Mouse (Mus musculus) stomach, embryonic 15.5 days (tissue): ENCODE measurements around the gene L3mbtl2. TPM values are rescaled to one million over a fixed set of nuclear protein-coding genes. Genes with fewer than 3 reads are reported as not detected.
A peak's percentile ranks its signal among the peaks of the same experiment; 100 is the strongest.

Source experiments
- ATAC-seq: fragments of 200-750 bp; cut with Nextera tagmentation; 2 replicates; pipeline ENCODE4 v1.8.0; 2017; ENCODE audit warnings: low read depth, moderate number of reproducible peaks, moderate TSS enrichment; ENCODE audit not compliant: insufficient read depth, low FRiP score
- H3K27ac ChIP-seq: fragments of 300-500 bp; sonication (generic); 2 replicates; pipeline ENCODE4 v1.5.1; 2015; ENCODE audit warnings: mild to moderate bottlenecking, inconsistent platforms
- H3K27me3 ChIP-seq: fragments of 300-500 bp; sonication (generic); replicated peaks from 2 replicates; pipeline ENCODE4 v1.6.1; 2015; ENCODE audit warnings: inconsistent platforms
- H3K36me3 ChIP-seq: fragments of 300-500 bp; sonication (generic); 2 replicates; pipeline ENCODE4 v1.6.1; 2015; ENCODE audit warnings: inconsistent platforms
- H3K4me1 ChIP-seq: fragments of 300-500 bp; sonication (generic); 2 replicates; pipeline ENCODE4 v1.6.1; 2015; ENCODE audit warnings: inconsistent platforms
- H3K4me2 ChIP-seq: fragments of 300-500 bp; sonication (generic); 2 replicates; pipeline ENCODE4 v1.6.1; 2015; ENCODE audit warnings: mild to moderate bottlenecking, inconsistent platforms
- H3K4me3 ChIP-seq: fragments of 300-500 bp; sonication (generic); replicated peaks from 2 replicates; pipeline ENCODE4 v1.5.1; 2015; ENCODE audit warnings: inconsistent platforms
- H3K9ac ChIP-seq: fragments of 300-500 bp; sonication (generic); 2 replicates; pipeline ENCODE4 v1.6.1; 2015; ENCODE audit warnings: inconsistent platforms
- H3K9me3 ChIP-seq: fragments of 300-500 bp; sonication (generic); 2 replicates; pipeline ENCODE4 v1.6.1; 2016; ENCODE audit warnings: inconsistent platforms
- WGBS: fragments of 180-500 bp; shearing (Covaris S2); methylation state at CpG from one replicate; pipeline ENCODE4 v1.1.7; 2015; 5-methylcytosine and 5-hydroxymethylcytosine counted together
- polyA plus RNA-seq: library from polyadenylated mRNA; unstranded; fragments of >200 nt; fragmentation: Nextera tagmentation; extraction: Ambion mirVana; gene quantifications from 2 replicates; pipeline ENCODE4 v1.2.1, GENCODE M21; 2015

The L3mbtl2 gene
- polyA plus RNA-seq, 1 experiment from 2014 or later = 19.7 TPM

GRCm38 (mm10) chr15:81710801-81711200, 47.1 kb downstream of the L3mbtl2 start:
- H3K4me1 ChIP-seq = no peaks in the 10 kb centered on the region
- H3K9ac ChIP-seq = no peak overlapping the region
- H3K27ac ChIP-seq = no peak overlapping the region
- peak; percentile 14; the same call in 1 of the 2 replicates for ATAC-seq
- no peak overlapping the region for H3K4me3 ChIP-seq
- WGBS = 71% methylated on average over 4 of the region's 4 CpGs
- no peaks in the 10 kb centered on the region for H3K9me3 ChIP-seq
- no peak overlapping the region for H3K4me2 ChIP-seq
- H3K27me3 ChIP-seq = no peaks in the 10 kb centered on the region
- H3K36me3 ChIP-seq = peaks cover 73% of the 10 kb centered on the region

- Histone ChIP-seq H3K9ac (no peak overlapping the region), H3K9me3 (no peaks in the 10 kb centered on the region), H3K4me3 (no peak overlapping the region), H3K36me3 (peaks cover 81% of the 10 kb centered on the region), H3K27ac (no peak overlapping the region), H3K4me2 (no peak overlapping the region), H3K27me3 (no peaks in the 10 kb centered on the region), H3K4me1 (no peaks in the 10 kb centered on the region)
- ATAC-seq = no peak
- WGBS = 76% methylated on average over 6 of the region's 6 CpGs
Observed at GRCm38 (mm10) chr15:81713742-81714141, 50.1 kb downstream of the L3mbtl2 start.

- 90% methylated on average over 9 of the region's 9 CpGs for WGBS
- Histone ChIP-seq H3K4me1 (no peaks in the 10 kb centered on the region), H3K9me3 (no peaks in the 10 kb centered on the region), H3K27ac (no peak overlapping the region), H3K9ac (no peak overlapping the region), H3K4me2 (no peak overlapping the region), H3K36me3 (peaks cover 88% of the 10 kb centered on the region), H3K4me3 (no peak overlapping the region), H3K27me3 (no peaks in the 10 kb centered on the region)
- no peak for ATAC-seq
Observed at GRCm38 (mm10) chr15:81718336-81719138, 54.8 kb downstream of the L3mbtl2 start.

GRCm38 (mm10) chr15:81719139-81719531, 55.4 kb downstream of the L3mbtl2 start:
- 91% methylated on average over 6 of the region's 6 CpGs for WGBS
- no peaks in the 10 kb centered on the region for H3K9me3 ChIP-seq
- no peaks in the 10 kb centered on the region for H3K4me1 ChIP-seq
- no peak overlapping the region for H3K9ac ChIP-seq
- no peak overlapping the region for H3K4me3 ChIP-seq
- H3K4me2 ChIP-seq = no peak overlapping the region
- H3K27ac ChIP-seq = no peak overlapping the region
- H3K27me3 ChIP-seq = no peaks in the 10 kb centered on the region
- no peak for ATAC-seq
- peaks cover 85% of the 10 kb centered on the region for H3K36me3 ChIP-seq

GRCm38 (mm10) chr15:81722361-81722760, 58.7 kb downstream of the L3mbtl2 start:
- H3K9ac ChIP-seq = no peak overlapping the region
- WGBS = 94% methylated on average over 5 of the region's 5 CpGs
- H3K4me3 ChIP-seq = no peak overlapping the region
- 0 out of 2 replicates have a peak, but pooled peaks cover 3% of the 10 kb centered on the region for H3K4me1 ChIP-seq
- H3K36me3 ChIP-seq = peaks cover 60% of the 10 kb centered on the region
- H3K4me2 ChIP-seq = no peak overlapping the region
- no peaks in the 10 kb centered on the region for H3K27me3 ChIP-seq
- no peaks in the 10 kb centered on the region for H3K9me3 ChIP-seq
- no peak for ATAC-seq
- H3K27ac ChIP-seq = no peak overlapping the region

- no peak overlapping the region for H3K9ac ChIP-seq
- no peak overlapping the region for H3K4me3 ChIP-seq
- H3K27ac ChIP-seq = no peak overlapping the region
- peaks cover 9% of the 10 kb centered on the region; the same call in 1 of the 2 replicates for H3K4me1 ChIP-seq
- no peaks in the 10 kb centered on the region for H3K27me3 ChIP-seq
- H3K9me3 ChIP-seq = no peaks in the 10 kb centered on the region
- peaks cover 51% of the 10 kb centered on the region for H3K36me3 ChIP-seq
- no peak for ATAC-seq
- 80% methylated on average over 11 of the region's 11 CpGs for WGBS
- H3K4me2 ChIP-seq = no peak overlapping the region
Observed at GRCm38 (mm10) chr15:81723653-81724052, 60.0 kb downstream of the L3mbtl2 start.

GRCm38 (mm10) chr15:81725965-81726364, 62.3 kb downstream of the L3mbtl2 start:
- Histone ChIP-seq H3K27ac (no peak overlapping the region), H3K4me2 (no peak overlapping the region), H3K27me3 (no peaks in the 10 kb centered on the region), H3K9me3 (no peaks in the 10 kb centered on the region), H3K4me3 (no peak overlapping the region), H3K9ac (no peak overlapping the region), H3K36me3 (peaks cover 28% of the 10 kb centered on the region), H3K4me1 (peaks cover 9% of the 10 kb centered on the region; the same call in 1 of the 2 replicates)
- ATAC-seq = no peak
- WGBS = 92% methylated on average over 8 of the region's 8 CpGs

- ATAC-seq = peak; percentile 32
- under 1% methylated on average over 49 of the region's 49 CpGs for WGBS
- Histone ChIP-seq H3K4me1 (peaks cover 9% of the 10 kb centered on the region; the same call in 1 of the 2 replicates), H3K4me3 (peak overlapping the region; percentile 99), H3K27me3 (no peaks in the 10 kb centered on the region), H3K9ac (peak overlapping the region; percentile 89), H3K36me3 (no peaks in the 10 kb centered on the region), H3K27ac (peak overlapping the region; percentile 80), H3K9me3 (no peaks in the 10 kb centered on the region), H3K4me2 (peak overlapping the region; percentile 82)
Observed at GRCm38 (mm10) chr15:81729241-81729791, 65.6 kb downstream of the L3mbtl2 start.

- no peaks in the 10 kb centered on the region for H3K9me3 ChIP-seq
- no peaks in the 10 kb centered on the region for H3K36me3 ChIP-seq
- no peaks in the 10 kb centered on the region for H3K27me3 ChIP-seq
- H3K4me1 ChIP-seq = peaks cover 9% of the 10 kb centered on the region; the same call in 1 of the 2 replicates
- peak overlapping the region; percentile 99 for H3K4me3 ChIP-seq
- peak; percentile 99 for ATAC-seq
- H3K27ac ChIP-seq = peak overlapping the region; percentile 80
- peak overlapping the region; percentile 89 for H3K9ac ChIP-seq
- H3K4me2 ChIP-seq = peak overlapping the region; percentile 82
- 5% methylated on average over 41 of the region's 41 CpGs for WGBS
Observed at GRCm38 (mm10) chr15:81729792-81730635, 66.3 kb downstream of the L3mbtl2 start.

- ATAC-seq = no peak
- no peak overlapping the region for H3K4me2 ChIP-seq
- 60% methylated on average over 3 of the region's 3 CpGs for WGBS
Observed at GRCm38 (mm10) chr15:81735075-81735474, 71.4 kb downstream of the L3mbtl2 start.

More at GRCm38 (mm10) chr15:81735075-81735474, 71.4 kb downstream of the L3mbtl2 start:
- Histone ChIP-seq H3K27ac (no peak overlapping the region), H3K4me1 (no peaks in the 10 kb centered on the region), H3K36me3 (no peaks in the 10 kb centered on the region), H3K9me3 (no peaks in the 10 kb centered on the region), H3K9ac (no peak overlapping the region), H3K27me3 (no peaks in the 10 kb centered on the region), H3K4me3 (no peak overlapping the region)
